Mouse (Mus musculus): Measurements from ENCODE around the gene Bend7. TPM values are rescaled to one million over a fixed set of nuclear protein-coding genes. Genes with fewer than 3 reads are reported as not detected.

The Bend7 gene
- polyA plus RNA-seq, 1 experiment, result 5.1 TPM

DNA sequence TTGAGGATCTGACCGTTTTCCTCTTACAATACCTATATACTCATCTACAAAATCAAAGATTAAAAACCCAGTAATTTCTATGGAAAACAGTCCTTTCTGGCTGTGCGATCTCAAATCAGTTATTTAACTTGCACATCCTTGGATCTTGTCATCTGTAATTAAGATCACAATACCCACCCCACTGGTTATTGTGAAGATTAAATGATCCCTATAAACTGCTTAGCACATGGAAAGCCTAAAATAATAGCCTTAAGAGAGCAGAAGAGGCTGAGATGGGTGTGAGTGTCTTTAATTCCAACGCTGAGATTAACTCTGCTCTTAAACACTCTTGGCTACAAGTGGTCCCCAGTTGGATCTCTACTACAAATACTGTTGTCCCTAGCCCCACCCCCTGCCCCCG is 64.8 kb downstream of the Bend7 start:
- DNase-seq (ENCODE audit: extremely low spot score in 1 of 2, low spot score in 1 of 2), result no peak

DNA sequence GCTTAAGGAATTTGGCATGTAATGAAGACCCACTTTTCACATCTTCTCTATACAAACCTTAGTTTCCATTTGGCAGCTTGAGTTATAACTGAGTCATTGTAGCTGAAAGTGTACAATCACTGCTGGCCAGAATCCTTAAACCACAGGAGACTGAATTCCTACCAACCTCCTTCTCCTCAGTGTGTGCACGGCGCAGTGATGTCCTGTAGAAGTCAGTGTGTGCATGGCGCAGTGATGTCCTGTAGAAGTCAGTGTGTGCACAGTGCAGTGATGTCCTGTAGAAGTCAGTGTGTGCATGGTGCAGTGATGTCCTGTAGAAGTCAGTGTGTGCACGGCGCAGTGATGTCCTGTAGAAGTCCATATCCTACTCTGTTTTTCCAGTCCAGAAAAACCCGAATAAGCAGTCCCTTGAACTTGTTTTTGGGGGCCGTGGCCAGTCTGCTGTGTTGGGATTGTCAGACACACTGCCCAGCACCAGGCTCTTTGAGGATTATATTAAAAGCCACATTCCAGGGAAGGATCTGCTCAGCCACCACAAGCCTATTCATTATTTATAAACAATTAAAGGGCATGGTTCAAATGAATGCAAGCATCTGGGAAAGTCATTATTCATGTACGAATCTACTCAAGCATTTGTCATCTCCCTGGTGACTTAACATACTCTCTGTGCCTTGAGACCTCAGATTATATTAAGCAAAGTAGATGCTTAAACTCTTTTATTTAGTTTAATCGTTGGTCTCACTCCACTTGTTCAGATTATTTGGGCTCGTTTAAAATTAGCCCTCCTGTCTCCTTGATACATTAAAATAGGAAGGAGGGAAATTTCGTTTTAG is 65.4 kb downstream of the Bend7 start:
- DNase-seq (ENCODE audit: extremely low spot score in 1 of 2, low spot score in 1 of 2), result no peak

DNA sequence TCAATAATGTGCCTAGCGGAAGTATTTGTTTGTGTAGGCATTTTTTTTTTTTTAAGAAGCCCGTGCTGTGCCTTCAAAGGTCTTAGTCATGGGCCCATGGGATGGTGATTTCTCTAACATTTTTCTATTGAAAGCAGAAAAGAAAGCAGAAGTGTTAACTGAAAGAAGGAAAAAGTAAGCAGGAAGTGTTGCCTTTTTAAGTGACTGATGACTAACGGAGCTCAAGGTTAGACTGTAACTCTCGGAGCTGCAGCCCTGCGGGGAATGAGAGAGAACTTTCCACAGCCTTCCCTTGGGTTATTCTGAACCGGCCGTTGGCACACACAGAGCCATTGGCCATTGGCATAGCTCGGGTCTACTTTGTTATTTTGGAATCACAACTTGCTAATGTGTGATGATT is 66.4 kb downstream of the Bend7 start:
- DNase-seq (ENCODE audit: extremely low spot score in 1 of 2, low spot score in 1 of 2), result no peak

DNA sequence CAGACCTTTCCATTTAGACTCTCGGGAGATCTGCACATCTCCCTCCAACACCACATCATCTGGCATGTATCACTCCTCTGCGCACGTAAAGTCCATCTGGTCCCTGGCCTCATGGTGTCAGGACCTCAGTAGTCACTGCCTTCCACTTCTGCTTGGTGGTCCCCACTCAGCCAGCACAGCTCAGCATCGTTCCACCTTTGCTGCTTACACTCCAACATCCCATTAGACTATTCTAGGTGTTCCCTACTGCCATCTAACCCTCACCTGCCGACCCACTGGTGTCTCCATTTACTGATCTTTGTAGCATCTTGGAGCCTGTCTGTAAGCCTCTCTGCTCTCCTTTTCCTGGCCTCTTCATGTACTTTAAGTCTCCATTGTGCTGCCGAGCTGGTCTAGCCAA is 67.4 kb downstream of the Bend7 start:
- DNase-seq (ENCODE audit: extremely low spot score in 1 of 2, low spot score in 1 of 2), result no peak

DNA sequence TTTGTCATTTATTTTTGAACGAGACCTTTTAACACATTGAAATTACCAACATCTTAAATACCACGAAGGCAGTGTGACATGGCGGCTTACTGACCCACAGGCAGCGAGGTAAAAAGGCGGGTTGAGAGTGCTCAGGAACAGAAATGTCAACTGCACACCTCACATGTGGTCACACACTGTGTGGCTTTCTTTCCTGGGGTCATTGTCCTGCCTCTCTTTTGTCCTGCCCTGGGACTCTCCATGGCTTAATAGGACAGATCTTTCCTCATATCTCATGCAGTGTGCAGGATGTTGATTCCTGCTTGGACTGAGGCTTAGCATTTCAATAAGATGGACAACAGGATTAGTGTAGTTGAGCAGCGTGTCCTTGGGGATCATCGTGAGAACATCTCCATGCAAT is 69.6 kb downstream of the Bend7 start:
- DNase-seq (ENCODE audit: extremely low spot score in 1 of 2, low spot score in 1 of 2), result no peak

DNA sequence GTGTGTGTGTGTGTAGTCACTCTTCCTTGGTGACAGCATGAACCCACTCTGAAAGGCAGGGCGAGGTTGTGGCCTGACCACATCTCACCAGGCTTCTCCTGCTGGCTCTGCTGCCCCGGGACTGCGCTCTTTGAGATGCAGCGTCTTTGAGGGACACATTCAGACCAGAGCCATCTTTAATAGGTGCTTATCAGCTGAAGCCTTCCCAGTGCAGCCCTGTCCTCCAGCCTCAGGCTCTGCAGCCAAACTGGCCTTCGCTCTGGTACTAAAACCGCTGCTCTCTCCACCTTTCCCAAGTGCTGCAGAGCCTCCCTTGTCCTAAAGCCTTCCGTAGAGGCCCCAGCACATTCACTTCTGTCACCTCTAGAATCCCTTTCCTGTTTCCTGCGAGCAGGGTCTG is 74.0 kb downstream of the Bend7 start:
- no peak for DNase-seq (ENCODE audit: extremely low spot score in 1 of 2, low spot score in 1 of 2)

DNA sequence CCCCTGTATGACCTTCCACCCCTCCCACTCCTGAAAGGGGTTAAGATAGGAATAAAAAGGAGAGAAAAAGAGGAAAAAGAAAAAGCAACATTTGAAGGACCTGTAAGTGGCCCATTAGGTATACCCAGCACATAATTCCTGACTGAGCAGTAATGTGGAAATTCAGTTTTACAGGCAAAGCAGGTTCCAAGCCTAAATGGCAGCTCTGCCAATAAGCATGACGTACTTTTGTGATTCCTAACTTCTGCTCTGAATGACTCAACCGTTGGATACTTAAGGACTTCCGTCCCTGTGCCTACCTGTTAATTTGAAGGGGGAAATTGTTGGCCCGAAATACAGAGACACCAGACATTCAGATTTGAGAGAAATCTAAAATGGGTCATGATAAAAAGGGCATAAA is 74.9 kb downstream of the Bend7 start:
- no peak for DNase-seq (ENCODE audit: extremely low spot score in 1 of 2, low spot score in 1 of 2)

DNA sequence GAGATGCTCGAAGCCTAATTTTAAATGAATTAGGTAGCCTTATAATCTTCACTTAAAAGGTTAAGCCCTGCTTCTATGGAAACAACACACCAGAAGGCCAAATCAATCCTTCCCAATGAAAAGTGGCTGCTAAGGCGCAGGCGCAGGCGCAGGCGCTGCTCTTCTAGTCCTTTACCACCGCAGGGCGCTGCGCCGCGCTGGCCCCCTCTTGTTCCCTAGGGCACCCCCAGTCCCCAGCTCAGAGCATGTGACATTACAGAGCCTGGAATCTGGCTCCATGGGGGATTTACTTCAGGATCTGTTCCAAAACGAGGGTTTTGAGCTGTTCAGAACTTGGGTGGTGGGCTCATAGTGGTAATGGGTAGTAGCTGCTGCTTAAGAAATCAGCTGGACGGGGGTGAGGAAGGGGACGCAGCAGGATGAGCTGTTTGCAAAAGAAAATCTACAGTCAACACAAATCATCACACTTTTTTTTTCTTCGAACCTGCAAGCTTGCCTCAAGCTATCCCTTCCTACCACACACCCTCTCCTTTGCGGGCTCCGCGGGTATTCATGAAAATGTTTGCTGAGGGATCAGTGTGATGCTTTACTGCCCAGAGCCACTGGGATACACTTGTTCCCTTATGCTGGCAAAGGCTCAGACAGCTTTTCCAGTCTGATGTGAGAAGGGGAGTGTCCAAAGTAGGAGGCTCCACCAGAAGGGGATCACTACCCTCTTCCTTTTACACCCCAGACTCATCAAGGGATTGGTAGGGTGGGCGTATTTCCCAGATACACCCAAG is 85.0 kb downstream of the Bend7 start:
- no peak for DNase-seq (ENCODE audit: extremely low spot score in 1 of 2, low spot score in 1 of 2)

DNA sequence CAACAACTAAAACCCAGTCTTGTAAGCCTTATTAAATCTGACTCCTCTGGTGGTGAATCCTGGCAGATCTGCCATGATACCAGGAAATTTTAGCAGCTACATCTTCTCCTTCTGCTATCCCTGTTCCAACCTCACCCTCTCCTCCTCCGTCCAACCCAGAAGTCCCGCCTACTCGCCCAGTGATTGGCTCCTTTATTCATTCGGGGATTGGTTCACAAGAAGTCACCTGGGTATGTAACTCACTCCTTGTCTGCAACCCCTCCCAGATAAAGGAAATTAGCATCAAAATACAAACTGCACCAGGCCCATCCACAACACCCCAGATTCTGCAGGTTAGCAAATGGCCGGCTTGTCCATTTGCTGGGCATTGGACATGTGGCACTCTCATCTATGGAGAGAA is 98.7 kb downstream of the Bend7 start:
- no peak for DNase-seq (ENCODE audit: extremely low spot score in 1 of 2, low spot score in 1 of 2)

DNA sequence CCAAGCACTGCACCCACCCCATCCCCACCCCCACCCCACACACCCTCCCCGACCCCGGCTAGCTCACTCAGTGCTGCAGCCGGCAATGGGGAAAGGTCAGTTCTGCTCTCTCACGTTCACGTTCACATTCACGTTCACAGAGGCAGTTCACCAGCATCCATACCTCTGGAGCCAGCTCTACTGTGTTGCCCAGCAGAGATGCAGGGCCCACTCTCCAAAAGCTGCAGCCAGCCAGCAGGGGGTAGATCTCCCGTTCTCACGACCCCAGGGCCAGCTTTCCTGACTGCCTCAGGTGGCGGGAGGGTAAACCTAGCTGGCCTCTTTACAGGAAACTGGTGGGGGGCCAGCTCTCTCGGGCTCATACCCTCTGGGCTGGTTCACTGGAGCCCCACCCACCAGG is 100.0 kb downstream of the Bend7 start:
- no peak for DNase-seq (ENCODE audit: extremely low spot score in 1 of 2, low spot score in 1 of 2)

DNA sequence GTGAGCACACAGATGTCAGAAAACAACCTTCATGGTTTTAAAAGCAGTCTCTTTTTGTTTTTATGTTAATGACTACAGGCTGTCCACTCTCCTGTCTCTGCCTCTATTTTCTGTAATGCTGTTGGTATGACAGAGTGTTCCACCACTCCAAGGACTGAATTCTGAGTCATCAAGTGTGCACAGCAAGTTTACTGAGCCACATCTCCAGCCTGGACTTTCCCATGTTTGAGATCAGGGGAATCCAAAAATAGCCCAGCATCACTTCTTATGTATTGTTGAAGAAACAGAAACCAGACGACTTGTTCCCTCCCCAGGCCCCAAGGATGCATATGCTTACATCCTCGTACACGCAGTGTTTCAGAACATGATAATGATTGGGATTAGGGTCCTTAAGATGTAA is 102.6 kb downstream of the Bend7 start:
- no peak for DNase-seq (ENCODE audit: extremely low spot score in 1 of 2, low spot score in 1 of 2)

DNA sequence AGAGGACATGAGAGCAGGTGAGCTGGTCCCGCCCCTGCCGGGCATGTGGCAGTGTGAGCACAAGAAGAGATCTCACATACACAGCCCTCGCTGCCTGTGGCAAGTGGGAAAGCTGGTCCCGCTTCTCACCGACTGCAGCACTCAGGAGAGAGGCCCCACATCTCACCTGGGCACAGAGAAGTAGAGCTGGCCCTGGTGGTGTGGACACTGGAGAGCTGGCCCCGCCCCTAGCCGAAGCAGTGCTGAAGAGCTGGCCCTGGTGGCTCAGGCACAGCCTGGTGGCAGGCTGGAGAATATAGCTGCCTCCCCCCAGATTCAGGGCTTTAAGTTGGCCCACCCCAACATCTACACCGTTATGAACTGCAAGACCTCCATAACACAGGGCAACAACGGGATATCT is 106.4 kb downstream of the Bend7 start:
- DNase-seq (ENCODE audit: extremely low spot score in 1 of 2, low spot score in 1 of 2), result no peak

DNA sequence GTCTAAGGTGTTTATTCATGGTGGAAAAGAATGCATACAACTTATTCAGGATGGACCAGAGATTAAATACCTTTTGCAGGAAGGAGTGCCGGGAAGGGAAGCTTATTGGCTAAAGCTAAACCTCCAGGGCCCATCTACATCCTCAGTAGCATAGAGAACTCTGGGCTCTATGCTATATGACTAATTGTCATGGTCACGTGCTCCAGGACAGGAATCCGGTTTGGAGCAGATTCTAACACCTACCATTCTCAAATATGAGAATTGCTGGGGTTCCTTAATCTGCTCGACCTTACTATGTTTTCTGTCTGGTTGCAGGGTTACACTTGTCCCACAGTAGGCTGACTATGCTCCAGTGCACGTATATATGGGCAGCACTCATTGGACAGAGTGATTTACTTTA is 110.4 kb downstream of the Bend7 start:
- DNase-seq (ENCODE audit: extremely low spot score in 1 of 2, low spot score in 1 of 2), result no peak

DNA sequence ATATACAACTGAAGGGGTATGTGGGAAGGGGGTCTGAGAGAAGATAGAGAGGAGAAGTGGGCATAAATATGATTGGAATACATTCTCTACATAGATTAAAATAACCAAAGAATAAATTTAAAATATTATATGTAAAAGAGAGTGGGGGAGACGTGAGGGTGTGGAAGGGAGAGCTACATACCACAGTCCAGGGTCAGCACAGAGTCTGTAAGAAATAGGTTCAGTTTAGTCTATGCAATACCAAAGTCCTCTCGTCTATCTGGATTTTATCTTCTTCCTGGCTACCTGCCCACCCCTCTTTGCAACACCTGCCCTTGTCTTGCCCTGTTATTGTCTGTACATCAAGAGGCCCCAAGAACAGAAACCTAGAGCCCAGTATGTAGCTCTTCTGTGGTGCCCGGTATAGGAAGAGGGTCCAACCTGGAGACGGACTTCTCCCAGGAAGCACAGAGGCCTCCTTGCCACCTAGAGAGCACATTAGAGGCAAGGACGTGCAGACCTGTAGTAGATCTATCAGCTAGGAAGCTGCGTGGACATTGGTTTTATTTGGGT is 110.9 kb downstream of the Bend7 start:
- no peak for DNase-seq (ENCODE audit: extremely low spot score in 1 of 2, low spot score in 1 of 2)

DNA sequence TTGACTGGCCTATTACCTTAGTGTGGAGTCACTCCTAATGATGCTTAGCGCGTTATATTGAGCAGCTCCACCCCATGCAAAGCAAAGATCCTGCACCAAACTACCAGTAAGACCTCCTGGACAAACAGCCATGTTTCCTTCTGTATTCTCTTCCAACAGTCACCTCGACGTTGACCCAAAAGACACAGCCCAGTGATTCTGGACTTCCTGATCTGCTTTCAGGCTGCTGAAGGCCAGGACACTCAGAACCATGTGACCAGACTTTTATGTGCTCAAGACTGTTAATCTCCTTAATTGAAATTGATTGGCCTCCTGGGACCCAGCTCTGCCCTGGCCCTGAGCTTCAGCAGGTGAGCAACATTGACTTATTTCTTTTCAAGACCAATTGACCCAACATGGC is 111.4 kb downstream of the Bend7 start:
- no peak for DNase-seq (ENCODE audit: extremely low spot score in 1 of 2, low spot score in 1 of 2)

DNA sequence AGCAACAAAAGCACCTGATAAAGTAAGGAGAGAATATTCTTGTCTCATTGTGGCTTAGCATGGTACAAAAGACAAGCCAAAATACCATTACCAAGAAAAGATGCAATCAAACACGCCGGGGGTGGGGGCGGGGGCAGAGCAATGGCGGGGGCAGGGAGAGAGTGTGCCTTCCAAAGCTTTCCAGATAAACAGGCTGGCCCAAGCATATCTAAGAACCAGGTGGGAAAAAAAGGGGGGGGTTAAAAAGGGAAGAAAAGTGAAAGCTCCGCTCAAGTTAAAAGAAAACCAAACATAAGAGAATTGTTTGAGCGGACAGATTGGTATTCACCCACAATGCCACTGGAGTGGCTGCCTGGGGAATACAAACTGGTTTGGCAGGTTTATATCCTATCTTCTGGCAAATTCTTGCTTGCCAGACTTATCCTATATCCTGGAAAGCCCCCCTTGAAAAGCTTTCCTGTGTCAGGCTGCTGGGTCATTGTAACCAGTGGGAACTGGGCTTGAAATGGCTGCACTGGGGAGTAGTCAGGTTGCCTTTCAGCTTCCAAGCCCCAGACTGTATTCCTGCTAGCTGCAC is 111.9 kb downstream of the Bend7 start:
- no peak for DNase-seq (ENCODE audit: extremely low spot score in 1 of 2, low spot score in 1 of 2)

DNA sequence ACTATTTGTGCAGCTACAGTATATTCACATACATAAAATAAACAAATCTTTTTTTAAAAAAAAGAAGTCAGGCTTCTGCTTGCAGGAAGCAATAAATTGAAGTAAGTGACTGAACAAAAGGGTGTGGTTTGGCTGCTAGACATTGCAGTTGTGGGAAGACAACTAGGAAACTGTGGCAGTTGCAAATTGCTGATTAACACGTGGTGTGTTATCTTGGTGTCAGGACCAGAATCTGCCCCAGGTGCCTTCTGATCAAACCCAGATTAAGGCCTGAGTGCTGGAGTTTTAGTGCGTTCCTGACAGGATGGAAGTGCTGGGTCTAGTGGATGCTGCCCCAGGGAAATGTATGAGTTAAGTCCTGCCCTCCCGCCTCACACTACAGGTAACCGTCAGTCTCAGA is 113.9 kb downstream of the Bend7 start:
- no peak for DNase-seq (ENCODE audit: extremely low spot score in 1 of 2, low spot score in 1 of 2)

DNA sequence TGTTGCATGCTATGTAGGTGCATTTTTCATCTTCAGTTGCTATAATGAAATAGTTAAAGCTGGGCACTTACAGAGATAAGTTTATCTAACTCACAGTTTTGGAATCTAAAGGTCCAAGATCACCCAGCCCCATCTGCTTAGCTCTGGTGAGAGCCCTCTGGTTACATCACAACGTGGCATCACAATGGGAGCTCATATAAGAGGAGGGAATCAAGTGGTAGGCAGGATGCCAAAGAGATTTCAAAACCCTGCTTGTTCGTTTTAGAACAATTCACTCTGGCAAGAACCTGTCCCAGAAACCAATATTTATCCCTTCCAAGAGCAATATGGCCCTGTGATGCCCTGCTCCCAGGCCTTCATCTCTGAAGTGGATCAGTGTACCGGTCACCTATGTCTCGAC is 114.5 kb downstream of the Bend7 start:
- DNase-seq (ENCODE audit: extremely low spot score in 1 of 2, low spot score in 1 of 2), result no peak

DNA sequence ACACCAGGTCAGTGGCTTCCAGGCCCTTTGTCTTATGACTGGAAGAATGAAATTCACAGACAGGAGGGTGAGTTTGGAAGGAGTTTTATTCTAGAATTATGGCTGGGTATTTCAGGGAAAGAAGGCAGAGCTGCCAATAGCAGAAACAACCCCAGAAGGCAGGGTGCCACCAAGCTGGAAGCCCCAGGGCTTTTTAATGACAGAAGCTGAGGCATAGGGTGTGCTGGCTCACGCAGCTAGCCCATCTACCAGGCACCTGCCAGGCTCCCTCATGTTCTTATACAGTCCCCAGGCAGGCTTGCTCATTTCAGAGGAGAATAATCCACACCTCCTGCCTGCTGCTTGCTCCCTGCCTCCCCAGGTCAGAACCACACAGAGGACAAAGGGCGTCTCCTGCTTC is 131.8 kb downstream of the Bend7 start:
- no peak for DNase-seq (ENCODE audit: extremely low spot score in 1 of 2, low spot score in 1 of 2)
